Mouse (Mus musculus): ENCODE measurements at regions not wholly inside any gene's neighbourhood (a gene's known extent, or its start where the extent isn't known, plus 50 kb on each side); places are given as distances from the start of the nearest gene placed in this dataset.

DNA sequence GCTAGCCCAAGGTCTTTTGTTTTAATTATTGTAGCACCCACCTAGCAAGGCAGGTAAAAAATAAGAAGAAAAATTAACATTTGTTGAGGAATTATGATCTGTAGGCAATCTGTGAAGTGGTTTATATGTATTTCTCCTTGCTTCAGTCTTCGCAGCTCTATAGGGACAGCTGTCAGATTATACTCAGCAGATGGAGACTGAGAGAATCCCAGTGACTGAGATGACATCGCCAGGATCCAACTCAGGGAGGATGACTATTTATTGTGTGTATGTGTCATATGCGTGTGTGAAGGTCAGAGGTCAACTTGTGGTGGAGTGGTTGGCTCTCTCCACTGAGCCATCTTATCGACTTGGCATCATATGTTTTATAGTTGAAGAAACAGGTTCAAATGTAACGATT lies 362.0 kb upstream of the Chd6 start:
- WGBS: 84% methylated on average over 5 of the region's 5 CpGs

DNA sequence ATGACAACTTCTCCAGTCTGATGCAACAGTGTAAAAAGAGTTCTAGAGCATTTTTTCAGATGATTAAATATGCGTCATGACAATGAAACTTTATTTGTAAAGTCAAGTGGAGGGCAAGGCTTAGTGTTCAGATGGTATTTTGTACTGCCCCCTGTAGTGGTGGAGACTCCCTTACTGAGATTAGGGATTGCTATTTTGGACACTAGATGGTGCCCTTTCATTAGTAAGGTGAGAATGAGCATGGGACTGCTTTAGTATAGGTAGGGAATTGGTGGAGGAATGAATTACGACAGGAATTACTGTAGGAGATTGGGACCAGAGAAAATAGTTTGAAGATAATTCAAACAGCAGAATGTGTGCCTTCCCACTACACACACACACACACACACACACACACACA lies 361.1 kb upstream of the Chd6 start:
- no peak for TF ChIP-seq POLR2A (IDR thresholded peaks at IDR 0.05; ENCODE audit: borderline replicate concordance, extremely low read depth, insufficient read depth, insufficient read length)

More for the DNA sequence above, 362.0 kb upstream of the Chd6 start:
- Histone ChIP-seq H3K9ac (ENCODE audit: low read depth, low read length, severe bottlenecking) (no peak overlapping the region), H3K27me3 (ENCODE audit: control insufficient read depth, insufficient read depth, low read length) (no peaks in the 10 kb centered on the region), H3K4me2 (replicated peaks; ENCODE audit: low read depth, low read length, severe bottlenecking) (no peak overlapping the region), H3K4me3 (replicated peaks; ENCODE audit: low read length) (no peak overlapping the region), H3K4me1 (ENCODE audit: control insufficient read depth, insufficient read depth, low read length) (no peaks in the 10 kb centered on the region), H3K27ac (replicated peaks; ENCODE audit: low read depth, low read length) (no peak overlapping the region), H3K36me3 (ENCODE audit: control insufficient read depth, insufficient read depth, low read length) (no peaks in the 10 kb centered on the region), H3K9me3 (ENCODE audit: control insufficient read depth, low read length) (no peaks in the 10 kb centered on the region)
- no peak for TF ChIP-seq POLR2A (IDR thresholded peaks at IDR 0.05; ENCODE audit: borderline replicate concordance, extremely low read depth, insufficient read depth, insufficient read length)
- ATAC-seq (ENCODE audit: low FRiP score, low read depth) (no peak), DNase-seq (ENCODE audit: low spot score) (no peak)

DNA sequence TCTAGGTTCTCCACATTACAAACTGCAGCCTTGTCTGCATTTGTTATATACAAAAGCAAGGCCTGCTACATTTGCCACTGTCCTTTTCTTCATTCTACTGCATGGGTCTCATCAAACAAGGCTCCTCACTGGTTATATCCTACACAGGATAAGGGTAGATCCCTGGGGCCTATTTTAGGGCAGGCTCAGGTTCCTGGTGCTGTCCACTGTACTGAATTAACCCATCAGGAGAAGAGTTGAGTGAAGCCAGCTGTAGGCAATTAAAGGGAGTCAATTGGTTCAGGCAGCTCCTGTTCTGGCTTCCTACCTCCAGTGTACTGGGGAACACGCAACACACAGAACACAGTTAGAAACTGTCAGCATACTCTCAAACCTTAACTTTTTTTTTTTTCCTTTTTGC lies 358.2 kb upstream of the Chd6 start:
- H3K9ac ChIP-seq (ENCODE audit: low read depth, low read length, severe bottlenecking): no peak overlapping the region
- no peaks in the 10 kb centered on the region for H3K4me1 ChIP-seq (ENCODE audit: control insufficient read depth, insufficient read depth, low read length)
- DNase-seq (ENCODE audit: low spot score) (peak; percentile 30), ATAC-seq (ENCODE audit: low FRiP score, low read depth) (no peak)
- no peak overlapping the region for H3K4me3 ChIP-seq (replicated peaks; ENCODE audit: low read length)
- H3K36me3 ChIP-seq (ENCODE audit: control insufficient read depth, insufficient read depth, low read length): no peaks in the 10 kb centered on the region
- H3K27ac ChIP-seq (replicated peaks; ENCODE audit: low read depth, low read length): no peak overlapping the region
- no peaks in the 10 kb centered on the region for H3K9me3 ChIP-seq (ENCODE audit: control insufficient read depth, low read length)
- WGBS: 14% methylated on average over 1 of the region's 1 CpGs
- no peak for TF ChIP-seq POLR2A (IDR thresholded peaks at IDR 0.05; ENCODE audit: borderline replicate concordance, extremely low read depth, insufficient read depth, insufficient read length)
- no peaks in the 10 kb centered on the region for H3K27me3 ChIP-seq (ENCODE audit: control insufficient read depth, insufficient read depth, low read length)
- H3K4me2 ChIP-seq (replicated peaks; ENCODE audit: low read depth, low read length, severe bottlenecking): no peak overlapping the region

More for the DNA sequence above, 361.1 kb upstream of the Chd6 start:
- H3K36me3 ChIP-seq (ENCODE audit: control insufficient read depth, insufficient read depth, low read length): no peaks in the 10 kb centered on the region
- H3K9me3 ChIP-seq (ENCODE audit: control insufficient read depth, low read length): no peaks in the 10 kb centered on the region
- 32% methylated on average over 2 of the region's 2 CpGs for whole genome bisulfite sequencing
- H3K4me3 ChIP-seq (replicated peaks; ENCODE audit: low read length): no peak overlapping the region
- H3K4me2 ChIP-seq (replicated peaks; ENCODE audit: low read depth, low read length, severe bottlenecking): no peak overlapping the region
- ATAC-seq (ENCODE audit: low FRiP score, low read depth): no peak
- no peak overlapping the region for H3K27ac ChIP-seq (replicated peaks; ENCODE audit: low read depth, low read length)
- DNase-seq (ENCODE audit: low spot score): peak; percentile 58
- H3K27me3 ChIP-seq (ENCODE audit: control insufficient read depth, insufficient read depth, low read length): no peaks in the 10 kb centered on the region
- no peak overlapping the region for H3K9ac ChIP-seq (ENCODE audit: low read depth, low read length, severe bottlenecking)
- H3K4me1 ChIP-seq (ENCODE audit: control insufficient read depth, insufficient read depth, low read length): no peaks in the 10 kb centered on the region

DNA sequence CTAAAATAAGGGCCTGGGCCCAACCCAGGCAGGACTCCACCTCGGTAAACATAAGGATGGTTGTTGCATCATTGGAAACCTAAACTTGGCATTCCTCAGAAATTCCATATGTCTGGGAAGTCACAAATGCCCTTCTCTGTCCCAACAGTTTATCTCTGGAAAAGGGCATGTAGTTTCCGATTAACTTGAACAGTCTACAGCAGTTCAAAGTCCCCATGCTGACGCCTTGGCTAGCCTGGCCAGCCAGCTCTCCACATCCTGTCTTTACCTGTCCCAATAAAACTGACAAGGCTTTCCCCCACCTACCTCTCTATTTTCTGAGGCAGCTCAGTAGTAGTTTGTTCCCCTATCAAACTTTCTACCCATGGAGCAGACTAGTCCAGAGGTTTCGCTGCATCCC lies 351.7 kb upstream of the Chd6 start:
- no peaks in the 10 kb centered on the region for H3K4me1 ChIP-seq (ENCODE audit: control insufficient read depth, insufficient read depth, low read length)
- no peaks in the 10 kb centered on the region for H3K36me3 ChIP-seq (ENCODE audit: control insufficient read depth, insufficient read depth, low read length)
- H3K27me3 ChIP-seq (ENCODE audit: control insufficient read depth, insufficient read depth, low read length): no peaks in the 10 kb centered on the region
- no peak overlapping the region for H3K27ac ChIP-seq (replicated peaks; ENCODE audit: low read depth, low read length)
- ATAC-seq (ENCODE audit: low FRiP score, low read depth): no peak
- H3K9me3 ChIP-seq (ENCODE audit: control insufficient read depth, low read length): no peaks in the 10 kb centered on the region
- no peak overlapping the region for H3K9ac ChIP-seq (ENCODE audit: low read depth, low read length, severe bottlenecking)
- 87% methylated on average over 4 of the region's 4 CpGs for WGBS
- H3K4me3 ChIP-seq (replicated peaks; ENCODE audit: low read length): no peak overlapping the region
- no peak for TF ChIP-seq POLR2A (IDR thresholded peaks at IDR 0.05; ENCODE audit: borderline replicate concordance, extremely low read depth, insufficient read depth, insufficient read length)
- DNase-seq (ENCODE audit: low spot score): no peak
- H3K4me2 ChIP-seq (replicated peaks; ENCODE audit: low read depth, low read length, severe bottlenecking): no peak overlapping the region

DNA sequence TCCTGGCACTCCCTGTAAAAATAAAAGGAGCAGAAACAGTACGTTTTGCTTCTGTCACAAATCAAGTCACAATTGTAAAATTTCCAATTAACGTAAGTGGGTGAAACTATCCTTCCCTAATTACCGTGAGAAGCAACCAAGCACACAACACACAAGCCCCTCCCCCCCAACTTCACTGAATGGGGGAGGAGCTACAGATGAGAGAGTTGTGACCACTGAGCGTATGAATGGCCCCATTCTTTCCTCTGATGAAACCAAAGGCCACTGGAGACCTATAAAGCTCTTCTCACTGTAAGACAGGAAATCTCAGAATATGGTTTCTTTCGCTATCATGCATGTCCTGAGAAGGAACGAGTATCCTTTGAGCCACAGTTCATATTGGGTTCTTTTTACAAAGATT lies 345.6 kb upstream of the Chd6 start:
- no peak overlapping the region for H3K27ac ChIP-seq (replicated peaks; ENCODE audit: low read depth, low read length)
- DNase-seq (ENCODE audit: low spot score): no peak
- no peak overlapping the region for H3K9ac ChIP-seq (ENCODE audit: low read depth, low read length, severe bottlenecking)
- TF ChIP-seq POLR2A (IDR thresholded peaks at IDR 0.05; ENCODE audit: borderline replicate concordance, extremely low read depth, insufficient read depth, insufficient read length): no peak
- no peaks in the 10 kb centered on the region for H3K36me3 ChIP-seq (ENCODE audit: control insufficient read depth, insufficient read depth, low read length)
- H3K27me3 ChIP-seq (ENCODE audit: control insufficient read depth, insufficient read depth, low read length): no peaks in the 10 kb centered on the region
- ATAC-seq (ENCODE audit: low FRiP score, low read depth): no peak
- no peak overlapping the region for H3K4me3 ChIP-seq (replicated peaks; ENCODE audit: low read length)
- 63% methylated on average over 6 of the region's 6 CpGs for WGBS
- H3K9me3 ChIP-seq (ENCODE audit: control insufficient read depth, low read length): no peaks in the 10 kb centered on the region
- H3K4me1 ChIP-seq (ENCODE audit: control insufficient read depth, insufficient read depth, low read length): no peaks in the 10 kb centered on the region
- H3K4me2 ChIP-seq (replicated peaks; ENCODE audit: low read depth, low read length, severe bottlenecking): no peak overlapping the region

DNA sequence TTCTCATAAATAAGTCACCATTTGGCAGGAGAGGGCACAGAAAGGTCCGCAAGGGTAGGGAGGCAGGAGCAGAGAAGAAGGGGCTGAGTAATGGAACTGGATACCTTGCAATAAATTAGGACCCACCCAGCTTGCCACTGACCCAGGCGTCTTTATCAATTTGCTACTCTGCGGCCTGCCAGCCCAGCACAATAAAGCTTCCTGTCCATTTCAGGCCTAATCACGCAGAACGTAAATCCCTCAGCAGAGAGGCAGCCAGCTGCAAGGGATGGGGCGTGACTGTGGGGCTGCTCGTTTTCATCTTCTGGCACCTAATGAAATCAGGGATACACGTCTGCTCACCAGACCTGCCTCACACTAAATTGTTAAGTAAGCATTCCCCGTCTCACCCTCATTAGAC lies 324.9 kb upstream of the Chd6 start:
- H3K4me3 ChIP-seq (replicated peaks; ENCODE audit: low read length): no peak overlapping the region
- H3K4me1 ChIP-seq (ENCODE audit: control insufficient read depth, insufficient read depth, low read length): no peaks in the 10 kb centered on the region
- no peak for DNase-seq (ENCODE audit: low spot score)
- ATAC-seq (ENCODE audit: low FRiP score, low read depth): no peak
- no peaks in the 10 kb centered on the region for H3K27me3 ChIP-seq (ENCODE audit: control insufficient read depth, insufficient read depth, low read length)
- no peak overlapping the region for H3K4me2 ChIP-seq (replicated peaks; ENCODE audit: low read depth, low read length, severe bottlenecking)
- H3K36me3 ChIP-seq (ENCODE audit: control insufficient read depth, insufficient read depth, low read length): no peaks in the 10 kb centered on the region
- H3K9ac ChIP-seq (ENCODE audit: low read depth, low read length, severe bottlenecking): no peak overlapping the region
- H3K27ac ChIP-seq (replicated peaks; ENCODE audit: low read depth, low read length): no peak overlapping the region
- no peaks in the 10 kb centered on the region for H3K9me3 ChIP-seq (ENCODE audit: control insufficient read depth, low read length)
- TF ChIP-seq POLR2A (IDR thresholded peaks at IDR 0.05; ENCODE audit: borderline replicate concordance, extremely low read depth, insufficient read depth, insufficient read length): no peak
- WGBS: 10% methylated on average over 9 of the region's 9 CpGs

Data from limb, embryonic 14.5 days (tissue).